Mouse (Mus musculus): ENCODE measurements at regions not wholly inside any gene's neighbourhood (a gene's known extent, or its start where the extent isn't known, plus 50 kb on each side); places are given as distances from the start of the nearest gene placed in this dataset.

GRCm38 (mm10) chr4:32185986-32186385 is 52.6 kb upstream of the Bach2 start:
- DNase-seq: no peak

DNA sequence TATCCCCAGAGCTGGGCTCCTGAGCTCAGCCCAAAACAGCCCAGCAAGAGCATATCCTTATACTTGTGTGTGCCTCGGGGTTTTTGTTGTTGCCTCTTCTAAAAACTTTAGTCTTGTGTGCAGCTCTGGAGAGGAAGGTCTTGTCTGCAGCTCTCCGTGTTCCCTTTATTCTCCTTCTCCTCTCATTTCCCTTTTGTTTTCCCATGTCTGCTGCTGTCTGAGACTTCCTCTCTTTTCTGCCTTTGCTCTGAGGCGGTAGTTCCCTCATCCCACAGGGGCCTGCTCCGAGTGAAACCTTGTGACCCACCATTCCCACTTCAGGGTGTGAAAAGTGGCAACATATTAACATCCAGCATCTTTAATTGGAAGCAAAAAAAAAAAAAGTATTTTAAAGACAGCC is 51.5 kb upstream of the Bach2 start:
- no peak for DNase-seq

DNA sequence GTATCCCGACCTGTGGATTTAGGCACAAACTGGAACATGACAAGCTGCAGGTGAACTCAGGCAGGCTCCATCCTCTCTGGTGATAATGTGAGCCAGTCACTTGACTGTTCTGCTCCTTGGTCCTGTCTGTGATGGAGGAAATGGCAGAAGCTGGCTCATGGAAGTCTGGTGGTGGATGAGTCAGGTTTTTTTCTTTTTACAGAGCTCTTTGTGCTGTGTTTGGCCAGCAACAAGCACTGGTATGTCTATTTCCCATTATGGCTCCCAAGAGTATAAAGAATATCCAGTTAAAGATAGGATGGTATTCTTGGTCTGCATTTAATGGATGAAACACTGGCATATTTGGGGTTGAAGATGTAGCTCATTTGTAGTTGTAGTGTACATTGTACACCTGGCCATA is 50.5 kb upstream of the Bach2 start:
- no peak for DNase-seq

DNA sequence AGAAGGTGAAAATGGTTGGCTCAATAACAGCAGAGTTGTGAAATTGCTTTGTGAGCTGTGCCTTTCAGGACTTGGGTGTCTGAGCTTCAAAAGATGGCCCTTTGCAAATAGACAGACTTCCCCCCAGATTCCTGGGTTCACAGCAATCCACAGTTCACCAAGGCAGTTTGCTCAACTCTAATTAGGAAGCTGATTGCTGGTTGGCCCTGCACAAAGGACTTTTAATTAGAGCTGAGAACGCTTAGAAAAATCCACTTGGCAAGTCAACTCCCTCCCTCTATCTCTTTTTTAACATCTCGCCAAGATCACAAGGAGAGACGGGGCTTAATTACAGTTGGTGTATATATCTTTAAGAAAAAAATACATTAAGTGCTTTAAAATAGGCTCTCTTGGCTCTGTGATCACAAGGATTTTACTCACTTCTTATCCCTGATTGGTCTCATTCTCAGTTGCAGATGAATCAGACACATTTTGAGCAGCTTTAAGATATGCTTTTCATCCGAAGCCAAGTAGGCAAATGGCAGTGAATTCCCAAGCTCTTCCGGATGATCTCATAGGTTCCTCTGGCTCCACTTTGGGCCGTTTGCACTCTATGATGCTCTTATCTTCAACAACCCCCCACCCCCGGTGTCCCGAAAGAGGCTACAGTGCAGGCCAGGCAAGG is 49.7 kb upstream of the Bach2 start:
- peak; percentile 9 for DNase-seq
